Mouse (Mus musculus) hindbrain, embryonic 14.5 days (tissue): Measurements from ENCODE around the gene Dph1. TPM values are rescaled to one million over a fixed set of nuclear protein-coding genes. Genes with fewer than 3 reads are reported as not detected.

Experiments
- ATAC-seq: fragments of 200-750 bp; cut with Nextera tagmentation; 2 replicates; pipeline ENCODE4 v1.8.0; 2017; ENCODE audit warnings: moderate number of reproducible peaks, mild to moderate bottlenecking, moderate TSS enrichment, moderate library complexity; ENCODE audit not compliant: low FRiP score
- DNase-seq: peaks from one replicate; pipeline ENCODE4 v3.0.0-alpha.2; 2015; ENCODE audit warnings: low spot score
- H3K27ac ChIP-seq: fragments of 300-500 bp; sonication (generic); 2 replicates; pipeline ENCODE4 v1.5.1; 2014; ENCODE audit warnings: mild to moderate bottlenecking, moderate library complexity
- H3K27me3 ChIP-seq: fragments of 300-500 bp; sonication (generic); 2 replicates; pipeline ENCODE4 v1.6.1; 2014; ENCODE audit warnings: mild to moderate bottlenecking, low read length, mixed read lengths; ENCODE audit not compliant: control insufficient read depth, insufficient read depth
- H3K36me3 ChIP-seq: fragments of 300-500 bp; sonication (generic); replicated peaks from 2 replicates; pipeline ENCODE4 v1.6.1; 2014; ENCODE audit not compliant: control insufficient read depth, insufficient read depth
- H3K4me1 ChIP-seq: fragments of 300-500 bp; sonication (generic); replicated peaks from 2 replicates; pipeline ENCODE4 v1.6.1; 2014; ENCODE audit warnings: antibody characterized with exemption, low read length, mixed read lengths; ENCODE audit not compliant: control insufficient read depth, insufficient read depth
- H3K4me2 ChIP-seq: fragments of 300-500 bp; sonication (generic); replicated peaks from 2 replicates; pipeline ENCODE4 v1.6.1; 2014; ENCODE audit warnings: mild to moderate bottlenecking, moderate library complexity
- H3K4me3 ChIP-seq: fragments of 300-500 bp; sonication (generic); replicated peaks from 2 replicates; pipeline ENCODE4 v1.5.1; 2014; ENCODE audit warnings: mild to moderate bottlenecking, low read length
- H3K9ac ChIP-seq: fragments of 300-500 bp; sonication (generic); 2 replicates; pipeline ENCODE4 v1.6.1; 2014
- H3K9me3 ChIP-seq: fragments of 300-500 bp; sonication (generic); 2 replicates; pipeline ENCODE4 v1.6.1; 2016; ENCODE audit warnings: low read length; ENCODE audit not compliant: control insufficient read depth
- WGBS: fragments of 180-500 bp; shearing (Covaris S2); extraction: QIAGEN DNeasy Blood & Tissue Kit; methylation state at CpG from one replicate; pipeline ENCODE4 v1.1.7; 2014; 5-methylcytosine and 5-hydroxymethylcytosine counted together
- microRNA counts: library from miRNA; unstranded; fragments of <30 nt; microRNA quantifications from one replicate; lab custom pipeline; 2016
- microRNA-seq: library from miRNA; unstranded; fragments of <30 nt; microRNA quantifications from one replicate; pipeline ENCODE4, GENCODE M21; 2016
- polyA plus RNA-seq: library from polyadenylated mRNA; unstranded; fragments of >200 nt; fragmentation: Nextera tagmentation; extraction: Ambion mirVana; gene quantifications from 2 replicates; pipeline ENCODE4 v1.2.1, GENCODE M21; 2014

The Dph1 gene
- polyA plus RNA-seq, 1 experiment from 2014 or later = 13.6 TPM

- H3K27ac ChIP-seq = peak overlapping the region; percentile 76; the same call in 1 of the 2 replicates
- H3K4me1 ChIP-seq = peaks cover 29% of the 10 kb centered on the region
Observed at GRCm38 (mm10) chr11:75134485-75135068, 56.5 kb downstream of the Dph1 start.

DNA sequence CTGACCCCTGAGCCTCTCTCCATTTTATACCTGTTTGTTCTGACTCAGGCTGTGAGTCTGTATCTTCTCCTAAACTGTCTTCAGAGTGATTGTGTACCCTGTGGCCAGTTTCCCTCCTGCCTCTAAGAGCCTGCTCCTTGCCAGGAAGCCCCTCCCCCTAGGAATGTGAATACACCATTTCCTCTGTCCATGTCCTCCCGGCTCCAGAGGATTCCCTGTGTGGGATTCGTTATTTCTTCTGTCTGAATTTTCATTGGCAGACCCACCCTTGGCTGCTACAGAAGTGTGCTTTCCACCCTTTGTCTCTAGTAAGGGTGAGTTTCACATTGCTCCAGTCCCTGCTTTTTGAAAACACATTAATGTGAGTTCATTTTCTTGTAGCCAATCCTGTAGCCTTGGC lies 57.1 kb downstream of the Dph1 start:
- ATAC-seq (0 out of 2 replicates have a peak, but pooled peaks have one; percentile 66), DNase-seq (peak; percentile 46)
- no peaks in the 10 kb centered on the region for H3K27me3 ChIP-seq
- WGBS = 9% methylated on average over 2 of the region's 2 CpGs
- no peak overlapping the region for H3K4me3 ChIP-seq
- H3K4me2 ChIP-seq = no peak overlapping the region
- H3K9ac ChIP-seq = 0 out of 2 replicates have a peak overlapping the region, but pooled peaks have one; percentile 20
- H3K36me3 ChIP-seq = no peaks in the 10 kb centered on the region; the same call in 1 of the 2 replicates
- peaks cover 23% of the 10 kb centered on the region for H3K4me1 ChIP-seq
- H3K9me3 ChIP-seq = no peaks in the 10 kb centered on the region
- peak overlapping the region; percentile 76 for H3K27ac ChIP-seq

More at GRCm38 (mm10) chr11:75134485-75135068, 56.5 kb downstream of the Dph1 start:
- Histone ChIP-seq H3K27me3 (no peaks in the 10 kb centered on the region), H3K4me2 (no peak overlapping the region), H3K4me3 (no peak overlapping the region), H3K9ac (0 out of 2 replicates have a peak overlapping the region, but pooled peaks have one; percentile 20), H3K9me3 (no peaks in the 10 kb centered on the region), H3K36me3 (no peaks in the 10 kb centered on the region; the same call in 1 of the 2 replicates)
- 76% methylated on average over 5 of the region's 5 CpGs for WGBS
- DNase-seq = no peak
- ATAC-seq = no peak

GRCm38 (mm10) chr11:75133391-75133790 lies 57.6 kb downstream of the Dph1 start:
- no peak overlapping the region for H3K4me3 ChIP-seq
- ATAC-seq (no peak), DNase-seq (no peak)
- 95% methylated on average over 5 of the region's 5 CpGs for WGBS
- H3K36me3 ChIP-seq = no peaks in the 10 kb centered on the region
- peaks cover 20% of the 10 kb centered on the region for H3K4me1 ChIP-seq
- no peaks in the 10 kb centered on the region for H3K27me3 ChIP-seq
- 0 out of 2 replicates have a peak overlapping the region, but pooled peaks have one; percentile 20 for H3K9ac ChIP-seq
- no peaks in the 10 kb centered on the region for H3K9me3 ChIP-seq
- no peak overlapping the region for H3K4me2 ChIP-seq
- peak overlapping the region; percentile 76 for H3K27ac ChIP-seq

DNA sequence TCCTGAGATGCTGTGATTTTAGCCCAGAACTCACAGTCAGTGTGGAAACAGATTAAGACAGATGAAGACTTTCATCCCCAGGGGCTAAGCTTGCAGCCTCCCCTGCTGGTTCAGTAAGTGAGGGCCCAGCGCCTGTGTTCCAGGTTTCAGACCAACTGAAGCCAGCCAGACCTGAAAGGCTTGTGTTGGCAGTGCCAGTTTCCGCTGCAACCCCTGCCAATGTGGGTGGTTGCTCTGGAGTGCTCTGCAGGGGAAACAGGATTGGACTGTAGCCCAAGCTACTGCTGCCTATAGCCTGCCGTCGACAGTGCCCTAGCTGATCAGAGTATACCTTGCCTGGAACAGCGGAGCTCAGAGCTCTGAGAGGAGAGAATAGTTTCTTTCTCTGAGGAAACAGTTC lies 58.8 kb downstream of the Dph1 start:
- Histone ChIP-seq H3K4me3 (no peak overlapping the region), H3K9me3 (no peaks in the 10 kb centered on the region), H3K4me2 (no peak overlapping the region), H3K9ac (no peak overlapping the region), H3K27me3 (no peaks in the 10 kb centered on the region), H3K4me1 (peaks cover 20% of the 10 kb centered on the region), H3K36me3 (no peaks in the 10 kb centered on the region), H3K27ac (no peak overlapping the region; the same call in 1 of the 2 replicates)
- peak; percentile 65 for DNase-seq
- 68% methylated on average over 5 of the region's 5 CpGs for whole genome bisulfite sequencing
- ATAC-seq = no peak; the same call in 1 of the 2 replicates

- Histone ChIP-seq H3K36me3 (no peaks in the 10 kb centered on the region), H3K27ac (no peak overlapping the region), H3K9me3 (no peaks in the 10 kb centered on the region), H3K9ac (no peak overlapping the region), H3K4me2 (no peak overlapping the region), H3K4me1 (peaks cover 20% of the 10 kb centered on the region), H3K27me3 (no peaks in the 10 kb centered on the region), H3K4me3 (no peak overlapping the region)
- 87% methylated on average over 4 of the region's 4 CpGs for WGBS
- no peak for ATAC-seq
- no peak for DNase-seq
Observed at GRCm38 (mm10) chr11:75131300-75131699, 59.7 kb downstream of the Dph1 start.

DNA sequence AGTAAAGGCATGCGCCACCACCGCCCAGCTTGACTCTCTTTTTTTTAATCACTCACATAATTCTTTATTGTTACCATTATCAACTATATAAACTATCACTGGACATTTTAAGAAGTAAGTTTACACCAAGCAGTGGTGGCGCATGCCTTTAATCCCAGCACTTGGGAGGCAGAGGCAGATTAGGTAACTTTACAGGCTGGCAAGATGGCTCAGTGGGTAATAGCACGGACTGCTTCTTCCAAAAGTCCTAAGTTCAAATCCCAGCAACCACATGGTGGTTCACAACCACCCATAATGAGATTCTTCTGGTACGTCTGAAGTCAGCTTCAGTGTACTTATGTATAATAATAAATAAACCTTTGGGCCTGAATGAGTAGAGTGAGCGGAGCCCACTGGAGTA lies 61.6 kb downstream of the Dph1 start:
- peaks cover 15% of the 10 kb centered on the region for H3K4me1 ChIP-seq
- WGBS = 99% methylated on average over 6 of the region's 6 CpGs
- no peak overlapping the region for H3K27ac ChIP-seq
- no peak overlapping the region for H3K4me3 ChIP-seq
- H3K27me3 ChIP-seq = no peaks in the 10 kb centered on the region
- ATAC-seq (no peak), DNase-seq (no peak)
- H3K9me3 ChIP-seq = no peaks in the 10 kb centered on the region
- no peak overlapping the region for H3K4me2 ChIP-seq
- no peaks in the 10 kb centered on the region for H3K36me3 ChIP-seq
- no peak overlapping the region for H3K9ac ChIP-seq

MicroRNAs encoded within 50 kb of the gene (microRNA counts, 519-probe panel; counts per million panel counts)
- microRNA mmu-miR-132 (lab: Ali Mortazavi, UCI) = 5,103 counts per million, percentile 57 among the panel's probes with 10 or more counts
- microRNA mmu-miR-212 (lab: Ali Mortazavi, UCI) = not detected

Small RNAs within 50 kb of the gene (microRNA-seq; reads per million reads assigned to microRNA genes)
- 1,058 reads per million, percentile 78 among the genes with 10 or more reads in this experiment for gene Mir132
- 51.3 reads per million, percentile 44 among the genes with 10 or more reads in this experiment for gene Mir212

Other genes starting within 250 kb of the Dph1 start
- 1.9 and 2.6 TPM in 2 replicates for gene Hic1, start 21.7 kb downstream of the Dph1 start, polyA plus RNA-seq
- 17.4 and 20.3 TPM in 2 replicates for gene Ovca2, start 12.4 kb downstream of the Dph1 start, polyA plus RNA-seq
- 8.5 and 10.3 TPM in 2 replicates for gene Rtn4rl1, start 2.5 kb upstream of the Dph1 start, polyA plus RNA-seq
- 48.0 and 51.1 TPM in 2 replicates for gene Rpa1, start 157.1 kb upstream of the Dph1 start, polyA plus RNA-seq
- 12.0 and 13.2 TPM in 2 replicates for gene Smyd4, start 157.2 kb upstream of the Dph1 start, polyA plus RNA-seq
- gene Serpinf1, start 231.5 kb upstream of the Dph1 start, polyA plus RNA-seq = 49.9 and 66.1 TPM in 2 replicates
- not detected in 2 replicates for gene Serpinf2, start 248.3 kb upstream of the Dph1 start, polyA plus RNA-seq